Mouse (Mus musculus) cerebellum, postnatal 25 days (tissue): ENCODE results near the gene Ppp1r14b.

Source experiments
- DNase-seq, 2 experiments: peaks; one replicate each; pipeline ENCODE4 v3.0.0; 2021; ENCODE audit warnings: mixed read lengths in 2 of 2

Ppp1r14b gene

DNA sequence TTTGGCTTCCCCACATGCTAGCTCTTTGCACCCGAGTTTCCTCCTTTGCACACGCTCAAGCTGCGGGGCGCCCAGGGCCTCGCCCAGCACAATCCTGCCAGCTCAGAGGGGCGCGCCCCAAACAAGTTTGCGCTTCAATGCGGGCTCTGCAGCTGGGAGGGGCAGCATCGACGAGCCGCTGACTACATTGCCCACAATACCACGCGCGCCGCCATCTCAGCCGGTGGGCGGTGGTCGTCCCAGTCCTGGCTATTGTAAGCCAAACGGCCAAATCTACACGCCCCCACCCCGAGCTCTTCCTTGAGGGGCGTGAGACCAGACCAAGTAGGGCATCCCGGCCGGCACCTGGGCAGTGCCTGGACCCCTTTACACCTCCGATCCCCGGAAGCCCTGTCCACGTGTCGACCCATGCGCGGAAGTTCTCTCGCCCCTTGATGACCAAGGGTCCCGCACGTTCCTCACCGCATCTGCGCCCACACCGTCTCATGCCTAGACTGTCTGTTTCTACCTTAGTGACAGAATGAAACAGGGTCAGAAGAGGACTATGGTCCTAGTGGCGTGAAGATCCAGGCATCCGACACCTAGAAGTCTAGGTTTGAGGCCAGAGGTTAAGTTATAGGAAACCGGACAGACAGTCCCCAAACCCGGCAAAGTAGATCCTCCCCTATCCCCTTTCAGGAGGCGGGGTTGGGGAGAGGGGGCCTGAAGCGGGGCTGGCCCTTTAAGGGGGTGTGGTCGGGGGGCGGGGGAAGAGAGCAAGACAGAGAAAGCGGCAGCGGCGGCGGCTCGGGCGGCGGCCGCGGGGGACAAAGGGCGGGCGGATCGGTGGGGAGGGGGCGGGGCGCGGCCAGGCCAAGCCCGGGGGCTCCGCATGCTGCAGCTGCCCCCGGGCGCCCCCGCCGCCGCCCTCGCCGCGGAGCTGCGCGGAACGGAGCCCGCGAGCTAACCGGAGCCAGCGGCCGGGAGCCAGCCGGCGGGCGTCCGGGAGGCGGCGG is at the start of gene Ppp1r14b:
Gene Ppp1r14b (plus strand): TSS at position 758 of the 995 bp plus-strand sequence.
- DNase-seq, result peak; percentile 63 to 82

DNA sequence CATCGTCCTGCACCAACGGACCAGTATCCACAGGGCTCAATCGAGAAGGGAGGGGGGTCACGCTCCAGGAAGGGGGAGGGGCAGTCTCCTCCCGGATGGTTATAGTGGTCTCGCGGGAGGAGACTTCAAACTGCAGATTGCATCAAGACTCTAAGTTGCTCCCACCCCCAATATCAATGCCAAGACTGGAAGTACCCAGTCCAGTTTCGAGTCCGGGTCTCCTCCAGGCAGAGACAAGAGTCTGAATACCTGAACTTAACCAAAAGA is 49.5 kb upstream of the Ppp1r14b start, which contains the start of gene Catsperz:
Gene Catsperz (minus strand): TSS at position 74 of the 267 bp plus-strand sequence.
- no peak for DNase-seq

DNA sequence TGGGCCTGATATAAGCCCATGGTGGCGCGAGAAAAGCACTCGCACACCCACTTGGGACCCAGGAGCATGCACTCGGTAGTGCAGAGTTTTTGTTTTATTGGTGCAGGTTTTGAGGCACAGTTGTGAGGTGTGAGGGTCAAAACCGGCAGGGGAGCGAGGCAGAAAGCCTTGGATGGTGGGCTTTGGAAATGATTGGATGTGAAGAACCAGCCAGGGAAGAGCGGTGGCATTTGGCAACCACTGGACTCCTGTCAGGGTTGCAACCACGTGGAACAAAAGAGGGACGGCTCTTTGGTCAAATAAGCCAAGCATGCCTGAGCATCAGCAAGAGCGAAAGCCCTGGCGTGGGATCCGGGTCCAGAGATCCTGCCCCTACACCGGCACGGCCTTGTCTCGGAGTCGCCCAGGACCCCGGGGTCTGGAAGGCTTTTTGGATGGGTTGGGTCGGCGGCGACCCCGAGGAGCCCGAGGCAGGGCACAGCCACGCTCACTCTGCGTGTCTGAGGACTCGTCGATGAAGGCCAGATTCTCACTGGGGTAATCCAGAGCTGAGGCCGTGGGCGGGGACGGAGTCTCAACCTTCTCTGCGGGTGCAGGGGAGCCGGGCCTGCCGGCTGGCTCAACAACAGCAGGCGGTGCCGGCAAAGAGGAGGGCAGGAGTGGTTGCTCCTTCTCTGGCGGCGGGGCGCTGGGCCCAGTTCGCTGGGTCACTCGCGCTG is 49.0 kb upstream of the Ppp1r14b start:
- peak in 1 of 2 experiments; percentile 42 for DNase-seq

DNA sequence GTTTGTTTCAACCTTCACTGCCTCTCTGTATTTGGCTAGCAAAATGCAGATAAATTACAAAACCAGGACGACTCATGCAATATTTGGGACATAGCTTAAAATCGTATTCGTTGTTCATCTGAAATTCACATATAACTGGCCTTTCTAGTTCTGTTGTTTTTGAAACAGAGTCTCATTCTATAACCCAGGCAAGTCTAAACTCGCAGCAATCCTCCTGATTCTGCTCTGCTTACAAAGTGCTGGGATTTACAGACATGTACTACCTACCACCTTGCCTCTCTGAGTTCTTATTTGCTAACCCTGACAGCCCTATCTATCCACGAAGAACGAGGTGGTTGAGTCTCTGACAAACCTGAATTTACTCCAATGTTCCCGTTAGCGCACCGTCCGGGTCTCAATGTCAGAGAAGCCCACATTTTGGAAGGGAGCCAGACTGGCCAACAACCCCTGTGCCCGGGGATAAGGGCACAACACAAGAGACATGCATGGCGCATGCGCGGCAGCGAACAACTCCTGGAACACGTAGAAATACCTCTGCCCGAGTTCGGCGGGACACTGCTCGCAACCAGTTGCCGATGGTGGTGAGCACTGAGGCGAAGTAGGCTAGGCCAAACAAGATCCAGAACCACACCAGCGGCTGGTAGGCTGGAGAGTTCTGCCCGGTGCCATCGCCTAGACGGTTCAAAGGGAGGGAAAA is 48.1 kb upstream of the Ppp1r14b start:
- DNase-seq, result peak in 1 of 2 experiments; percentile 42

DNA sequence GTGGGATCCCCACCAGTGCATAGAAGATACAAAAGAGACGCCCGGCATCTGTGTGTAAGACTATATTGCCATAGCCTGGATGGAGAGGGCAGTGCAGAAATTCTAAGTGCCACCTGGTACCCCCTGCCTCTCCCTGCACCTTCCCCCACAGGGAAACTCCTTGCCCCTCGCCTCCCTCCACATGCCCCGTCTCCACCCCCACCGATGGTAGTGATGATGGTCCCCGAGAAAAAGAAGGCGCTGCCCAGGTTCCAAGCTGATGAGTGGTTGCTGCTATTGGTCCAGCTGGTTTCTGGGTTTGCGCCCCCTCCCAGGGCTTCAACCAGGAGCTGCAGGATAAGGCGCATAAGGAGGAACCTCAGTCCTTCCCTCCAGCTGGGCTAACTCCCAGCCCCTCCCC is 46.7 kb upstream of the Ppp1r14b start:
- peak in 1 of 2 experiments; percentile 22 for DNase-seq

DNA sequence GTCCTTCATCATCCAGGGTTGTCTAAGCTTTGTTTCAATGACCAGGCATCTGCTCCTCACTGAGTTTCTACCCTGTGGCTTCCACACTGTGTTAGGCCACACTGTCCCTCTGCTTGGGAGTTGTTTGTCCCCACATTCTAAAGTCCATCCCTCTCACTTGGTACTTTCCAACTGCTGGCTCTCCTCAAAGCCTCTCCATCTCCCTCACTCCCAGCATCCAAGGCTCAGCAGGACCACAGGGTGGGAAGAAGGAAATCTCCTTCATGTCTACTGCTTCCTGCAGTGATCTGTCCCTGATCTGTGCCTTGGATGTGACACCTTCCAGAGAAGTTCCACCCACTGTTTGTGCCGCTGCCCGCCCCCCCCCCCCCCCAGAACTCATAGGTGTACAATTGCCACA is 43.8 kb upstream of the Ppp1r14b start:
- DNase-seq, result peak in 1 of 2 experiments; percentile 48

DNA sequence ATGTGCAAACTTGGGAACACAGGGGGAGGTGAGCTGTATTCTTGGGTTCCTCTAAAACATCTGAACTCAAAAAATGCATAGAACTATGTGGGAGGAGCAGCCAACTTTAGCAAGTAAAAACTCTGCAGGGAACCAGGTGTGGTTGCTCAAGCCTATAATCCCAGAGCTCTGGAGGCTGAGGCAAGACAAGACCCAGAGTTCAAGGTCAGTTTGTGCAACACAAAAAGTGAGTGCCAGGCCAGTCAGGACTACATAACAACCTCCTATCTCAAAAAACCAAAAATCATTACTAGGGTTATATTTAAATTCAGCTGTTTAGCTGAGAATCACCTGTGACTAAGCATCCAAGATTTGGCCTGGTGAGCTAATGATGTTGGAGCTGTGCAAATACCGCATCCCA is 42.8 kb upstream of the Ppp1r14b start:
- no peak for DNase-seq

DNA sequence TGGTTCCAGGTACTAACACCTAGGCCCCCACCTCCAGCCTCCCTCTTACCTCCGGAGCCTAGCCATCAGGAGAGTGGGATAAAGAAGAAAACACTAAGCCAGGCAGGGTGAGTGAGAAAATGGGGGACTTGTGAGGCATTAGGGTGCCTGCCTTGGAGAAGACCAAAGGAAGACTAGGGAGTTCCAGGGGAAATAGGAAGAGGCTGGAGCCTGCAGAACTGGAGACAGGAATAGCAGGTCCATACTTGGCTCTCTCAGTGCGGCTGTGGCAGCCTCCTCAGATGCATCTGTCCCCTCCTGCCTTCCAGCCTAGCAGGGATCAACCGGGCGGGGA is 41.7 kb upstream of the Ppp1r14b start:
- DNase-seq, result no peak

DNA sequence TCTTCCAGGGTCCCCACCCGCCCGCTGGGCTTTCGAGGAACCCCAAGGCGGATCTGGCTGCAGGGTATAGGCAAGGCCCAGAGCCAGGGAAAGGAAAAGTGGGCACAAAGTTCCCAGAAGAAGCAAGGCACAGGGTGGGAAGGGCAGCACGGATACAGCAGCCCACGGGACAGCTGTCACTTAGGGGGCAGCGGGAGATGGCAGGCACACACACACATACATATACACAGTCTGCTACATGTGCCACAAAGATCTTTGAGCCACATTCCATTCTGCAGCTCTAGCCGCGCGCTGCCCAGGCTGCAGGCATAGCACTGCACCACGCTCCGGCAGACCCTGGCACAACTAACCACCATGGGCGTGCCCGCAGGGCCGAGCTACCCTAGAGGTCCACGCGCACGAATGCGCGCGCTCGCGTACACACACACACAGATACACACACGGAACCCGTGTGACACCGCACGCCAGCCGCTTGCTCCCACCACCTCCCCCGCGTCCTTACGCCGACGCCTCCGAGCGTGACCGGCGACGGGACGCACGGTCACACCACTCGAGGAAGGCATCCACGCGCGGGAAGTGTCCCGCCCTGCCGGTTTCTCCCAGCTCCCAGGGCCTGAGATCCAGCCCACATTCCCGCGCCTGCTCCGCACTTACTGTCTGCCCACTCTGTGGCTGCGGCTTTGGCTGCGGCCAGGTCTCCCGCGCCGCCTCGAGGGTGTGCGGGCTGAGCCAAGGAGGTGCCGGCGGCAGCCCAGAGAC is 41.2 kb upstream of the Ppp1r14b start:
- peak; percentile 76 to 81 for DNase-seq

DNA sequence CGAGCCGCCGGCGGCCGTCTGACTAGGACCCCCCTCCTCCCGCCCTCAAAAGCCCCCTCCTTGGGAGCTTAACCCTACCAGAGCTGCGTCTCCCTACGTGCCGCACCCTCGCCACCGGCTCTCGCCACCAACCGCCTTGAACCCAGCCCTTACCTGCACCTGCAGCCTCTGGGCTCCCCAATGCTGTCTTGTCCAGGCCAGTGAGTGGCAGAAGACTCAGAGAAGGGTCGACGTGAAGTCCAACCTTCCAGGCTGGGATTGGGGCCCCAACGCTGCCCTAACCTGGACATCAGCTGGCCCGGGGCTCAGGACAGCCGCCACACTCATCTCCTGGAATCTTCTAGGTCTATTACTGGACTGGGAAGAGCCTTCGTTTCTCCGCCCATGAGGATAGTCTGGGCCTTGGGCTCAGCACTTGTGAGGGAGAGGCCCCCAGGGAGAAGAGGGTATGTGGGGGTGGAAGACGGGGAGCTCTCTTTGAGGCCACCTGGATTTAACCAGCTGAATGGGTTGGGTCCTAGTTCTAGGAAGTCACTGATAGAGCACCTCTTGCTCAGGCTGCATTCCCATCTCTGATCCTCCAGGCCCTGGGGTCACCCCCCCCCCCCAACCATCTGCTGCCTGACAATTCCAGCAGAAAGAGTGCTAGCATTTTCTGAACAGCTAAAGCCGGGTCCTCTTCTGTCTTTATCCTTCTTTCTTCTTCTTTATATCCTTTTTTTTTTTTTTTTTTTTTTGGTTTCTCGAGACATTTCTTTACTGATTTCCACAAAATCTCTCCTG is 40.4 kb upstream of the Ppp1r14b start, which contains the start of gene Kcnk4:
Gene Kcnk4 (minus strand): TSS at position 321 of the 783 bp plus-strand sequence.
- DNase-seq, result peak; percentile 32 to 65

DNA sequence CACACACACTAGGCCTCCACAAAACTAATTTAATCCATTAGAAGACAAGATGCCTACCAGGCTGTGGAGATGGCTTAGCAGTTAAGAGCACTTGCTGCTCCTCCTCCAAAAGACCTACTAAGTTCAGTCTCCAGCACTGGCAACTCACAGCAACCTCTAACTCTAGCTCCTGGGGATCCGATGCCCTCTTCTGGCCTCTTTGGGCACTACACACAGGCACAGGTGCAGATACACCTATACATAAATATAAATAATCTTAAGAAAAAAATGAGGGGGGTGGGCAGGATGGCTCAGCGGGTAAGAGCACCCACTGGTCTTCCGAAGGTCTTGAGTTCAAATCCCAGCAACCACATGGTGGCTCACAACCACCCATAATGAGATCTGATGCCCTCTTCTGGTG is 38.5 kb upstream of the Ppp1r14b start:
- DNase-seq, result peak; percentile 48 to 67

DNA sequence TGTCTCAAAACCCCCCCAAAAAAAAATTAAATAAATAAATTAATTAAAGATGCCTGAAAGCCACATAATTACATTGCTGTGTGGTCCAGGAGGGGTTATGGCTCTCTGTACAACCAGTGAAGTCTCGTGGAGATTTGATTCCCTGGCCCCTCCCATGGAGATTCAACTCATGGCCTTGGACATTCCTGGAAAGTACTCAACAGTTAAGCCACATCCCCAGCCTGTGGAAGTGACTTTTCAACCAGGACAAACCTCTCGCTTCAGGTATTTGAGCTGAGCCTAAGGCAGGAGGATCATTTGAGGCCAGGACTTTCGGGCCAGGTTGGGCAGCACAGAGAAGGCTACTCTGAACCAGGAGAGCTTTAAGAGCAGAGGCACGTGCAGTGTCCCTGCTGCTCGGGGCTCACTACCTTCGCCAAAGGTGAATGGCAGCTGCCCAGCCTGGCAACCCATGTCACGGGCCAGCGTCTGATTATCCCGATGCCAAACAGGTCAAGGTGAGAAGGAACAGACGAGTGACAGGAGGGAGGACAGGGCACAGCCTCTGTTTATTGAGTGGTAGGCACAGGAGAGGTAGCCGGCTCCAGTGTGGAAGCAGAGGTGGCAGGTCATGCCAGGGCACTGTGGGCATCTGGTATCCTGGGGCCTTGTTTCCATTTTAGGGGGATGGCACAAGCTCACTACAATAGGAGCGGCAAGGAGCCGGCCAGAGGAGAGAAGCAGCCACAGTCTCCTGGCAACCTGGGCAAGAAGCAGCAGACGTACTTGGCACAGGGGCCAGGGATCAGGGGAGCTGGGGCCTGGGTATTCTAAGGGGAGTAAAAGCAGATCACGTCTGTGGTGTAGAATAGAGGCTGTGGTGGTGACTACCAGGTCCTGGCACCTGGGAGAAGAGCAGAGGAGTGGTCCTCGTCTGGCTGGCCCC is 37.0 kb upstream of the Ppp1r14b start:
- DNase-seq, result peak; percentile 76 to 79

DNA sequence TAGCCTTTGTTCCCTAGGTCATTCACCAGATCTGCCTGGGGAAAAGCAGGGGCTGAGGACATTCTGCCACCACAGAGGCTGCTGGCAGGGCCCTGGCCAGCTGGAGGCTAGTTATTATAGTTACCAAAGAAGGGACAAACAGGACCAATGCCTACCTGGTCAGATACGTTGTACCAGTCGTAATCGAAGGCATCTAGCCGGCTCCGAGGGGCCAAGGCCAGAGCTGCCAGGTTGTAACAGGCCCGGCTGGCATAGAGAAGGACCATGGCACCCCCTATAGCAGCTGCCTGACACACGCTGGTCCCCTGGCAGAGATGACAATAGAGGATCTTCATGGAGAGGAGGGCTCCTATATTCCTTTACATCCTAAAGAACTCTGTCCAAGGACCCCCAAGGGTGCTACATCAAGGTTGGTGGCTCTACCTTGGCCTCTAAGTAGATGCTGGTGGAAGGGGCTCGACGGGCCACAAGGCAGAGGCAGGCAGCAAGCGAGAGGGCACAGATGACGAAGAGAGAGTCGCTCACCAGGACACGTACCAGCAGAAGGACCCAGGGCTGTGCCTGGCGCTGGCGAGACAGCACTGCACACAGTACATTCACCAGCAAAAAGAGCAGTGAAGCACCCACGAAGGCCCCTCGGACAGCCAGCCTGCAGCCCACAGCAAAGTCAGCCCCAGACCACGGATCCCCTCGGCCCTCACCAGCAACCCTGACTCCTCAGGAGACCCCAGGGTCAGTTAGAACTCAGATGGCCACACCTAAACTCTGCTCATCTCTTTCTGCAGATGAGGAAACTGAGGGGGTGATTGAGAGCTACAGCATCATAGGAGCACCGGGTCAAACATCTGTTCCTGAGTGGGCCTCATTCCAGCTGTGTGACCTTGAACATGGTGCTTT is 35.4 kb upstream of the Ppp1r14b start:
- DNase-seq, result peak; percentile 49 to 51

DNA sequence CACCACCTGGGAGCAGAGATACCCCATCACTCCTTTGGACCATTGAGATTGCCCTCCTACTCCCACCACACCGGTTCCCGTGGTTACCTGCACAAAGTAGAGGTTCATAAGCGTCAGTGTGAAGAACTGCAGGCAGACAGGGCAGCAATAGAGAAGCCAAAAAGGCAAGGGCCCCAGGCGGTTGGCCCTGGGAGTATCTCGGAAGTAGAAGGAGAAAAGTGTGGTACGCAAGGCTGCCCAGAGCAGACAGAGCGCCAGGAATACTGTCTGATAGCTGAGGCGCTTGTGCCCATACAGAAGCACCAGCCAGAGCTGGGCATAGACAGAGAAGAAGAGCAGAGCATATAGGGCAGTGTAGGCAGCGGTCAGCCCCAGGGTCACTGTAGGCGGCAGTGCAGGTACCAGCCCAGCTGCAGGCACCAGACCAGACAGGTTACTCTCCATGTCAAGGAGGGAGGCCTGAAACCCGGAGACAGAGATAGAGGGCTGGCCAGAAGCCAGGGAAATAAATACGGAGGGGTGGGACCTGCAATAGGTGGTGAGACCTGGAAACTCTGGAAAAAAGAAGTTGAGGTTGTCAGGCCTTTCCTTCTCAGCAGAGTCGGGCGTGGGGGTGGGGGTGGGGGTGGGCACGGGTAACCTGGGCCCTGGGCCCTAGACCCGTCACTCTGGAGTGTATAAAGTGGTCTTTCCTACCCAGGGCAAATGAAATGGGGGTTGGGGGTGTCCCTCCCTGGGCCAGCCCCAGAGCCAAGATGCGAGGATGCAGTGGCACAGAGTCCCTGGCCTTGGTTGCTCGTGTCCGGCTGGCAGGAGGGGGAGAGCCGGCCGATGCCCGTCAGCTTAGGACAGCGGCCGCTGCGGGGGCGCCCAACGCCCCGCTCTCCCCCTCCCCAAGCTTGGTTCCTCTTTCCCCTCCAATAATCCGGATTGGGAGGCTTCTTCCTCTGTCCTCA is 34.1 kb upstream of the Ppp1r14b start:
- DNase-seq, result peak in 1 of 2 experiments; percentile 52

DNA sequence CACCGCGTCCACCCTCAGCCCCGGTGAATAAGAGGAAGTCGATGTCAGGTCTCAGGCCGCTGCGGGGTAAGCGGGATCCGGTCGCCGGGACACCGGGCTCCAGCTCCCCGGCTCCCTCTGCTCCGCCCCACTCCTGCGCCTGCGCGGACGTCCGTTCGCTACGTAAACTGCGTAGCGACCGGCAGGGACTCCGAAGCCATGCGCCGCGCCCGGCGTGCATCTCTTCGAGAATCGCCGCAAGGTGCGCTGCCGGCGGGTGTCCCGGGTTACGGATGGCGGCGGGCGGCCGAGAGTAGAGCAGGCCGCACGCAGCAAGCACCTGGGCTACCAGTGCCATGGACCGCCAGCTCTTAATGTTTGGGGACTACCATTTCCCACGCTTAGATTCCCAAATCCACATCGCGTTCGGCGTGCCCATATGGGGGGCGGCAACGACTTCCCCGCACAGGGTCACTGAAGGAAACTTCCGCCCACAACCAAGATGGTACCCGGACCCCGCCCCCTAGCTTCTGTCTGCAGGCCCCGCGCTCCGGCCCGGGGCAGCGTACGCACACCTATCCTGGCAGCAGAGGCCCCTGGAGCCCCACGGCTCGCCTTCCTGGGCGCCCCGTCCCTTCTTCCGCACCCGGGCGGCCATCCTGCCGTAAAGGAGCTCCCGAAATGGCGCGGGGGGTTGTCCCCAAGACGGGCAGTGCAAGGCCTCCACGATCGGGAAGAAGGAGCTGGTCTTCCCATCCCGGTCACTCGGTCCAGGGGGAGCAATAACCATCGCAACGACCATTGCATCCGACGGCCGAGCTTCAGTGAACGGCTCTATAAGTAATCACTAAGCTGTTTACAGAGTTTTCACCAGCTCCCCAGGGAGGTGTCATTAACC is 33.2 kb upstream of the Ppp1r14b start, which contains the start of gene Bad:
Gene Bad (plus strand): TSS at position 490 of the 877 bp plus-strand sequence.
- peak; percentile 96 to 98 for DNase-seq

DNA sequence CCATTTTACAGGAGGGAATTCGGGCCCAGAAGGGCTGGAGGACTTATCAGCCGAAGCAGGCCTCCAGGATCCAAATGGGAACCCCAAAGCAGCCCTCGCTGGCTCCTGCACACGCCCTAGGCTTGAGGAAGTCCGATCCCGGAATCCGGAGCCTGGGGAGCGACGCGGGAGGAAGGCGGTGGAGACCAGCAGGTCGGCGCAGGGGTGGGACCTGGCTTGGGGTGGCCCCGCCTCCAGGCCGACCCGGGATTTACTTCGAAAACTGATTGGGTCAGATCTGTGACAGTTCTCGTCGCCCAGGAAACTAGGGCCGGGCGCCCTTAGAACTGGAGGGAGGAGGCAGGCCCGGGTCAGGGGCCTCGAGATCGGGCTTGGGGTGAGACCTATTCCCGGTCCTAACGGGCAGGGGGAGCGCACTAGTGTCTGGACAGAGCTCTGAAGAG is 32.5 kb upstream of the Ppp1r14b start, which contains the start of gene Gpr137:
Gene Gpr137 (minus strand): TSS at position 232 of the 443 bp plus-strand sequence.
- DNase-seq, result peak; percentile 92 to 95

DNA sequence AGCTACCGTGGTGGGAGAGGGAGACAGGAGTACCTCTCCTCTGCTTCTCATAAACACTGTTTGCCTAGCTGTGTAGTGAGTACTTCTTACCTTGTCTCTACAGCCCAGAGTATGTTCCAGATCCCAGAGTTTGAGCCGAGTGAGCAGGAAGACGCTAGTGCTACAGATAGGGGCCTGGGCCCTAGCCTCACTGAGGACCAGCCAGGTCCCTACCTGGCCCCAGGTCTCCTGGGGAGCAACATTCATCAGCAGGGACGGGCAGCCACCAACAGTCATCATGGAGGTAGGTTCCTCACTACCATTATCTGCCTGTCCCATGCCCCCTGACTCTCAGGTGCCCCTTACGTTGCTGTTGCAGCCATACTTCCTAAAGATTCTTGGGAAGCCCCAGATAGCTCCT is 32.0 kb upstream of the Ppp1r14b start:
- DNase-seq, result no peak
